Mouse (Mus musculus) heart, postnatal 25 days (tissue): Measurements from ENCODE around the gene C1qb. TPM values are rescaled to one million over a fixed set of nuclear protein-coding genes. Genes with fewer than 3 reads are reported as not detected.

Experiments used
- DNase-seq: peaks from one replicate; pipeline ENCODE4 v3.0.0; 2022; ENCODE audit warnings: low spot score
- intact Hi-C: fragments of 180-260 bp; cut with DNase I; formaldehyde crosslinking; loops from one replicate; pipeline ENCODE4 v1.15.1; 2025
- total RNA-seq, 2 experiments: library from RNA; stranded (reverse); gene quantifications; 2 replicates each; pipeline ENCODE4 v1.2.3; 2021

Gene C1qb
- total RNA-seq, 2 experiments from 2014 or later = 47.0 to 48.4 TPM

GRCm38 (mm10) chr4:136855081-136855480, 30.9 kb downstream of the C1qb start:
- no peak for DNase-seq
- intact Hi-C loops = no loop called here

- intact Hi-C loops = no loop called here
- DNase-seq = no peak
Measured at GRCm38 (mm10) chr4:136852989-136853388, 33.0 kb downstream of the C1qb start.

- DNase-seq = no peak
- intact Hi-C loops = no loop called here
Measured at GRCm38 (mm10) chr4:136852119-136852518, 33.9 kb downstream of the C1qb start.

- no peak for DNase-seq
- intact Hi-C loops = no loop called here
Measured at GRCm38 (mm10) chr4:136848565-136848964, 37.4 kb downstream of the C1qb start.

GRCm38 (mm10) chr4:136847166-136847565, 38.8 kb downstream of the C1qb start:
- intact Hi-C loops = no loop called here
- DNase-seq = no peak

GRCm38 (mm10) chr4:136842802-136843201, 43.2 kb downstream of the C1qb start:
- no peak for DNase-seq
- intact Hi-C loops = loop anchor here (5.0 kb wide), 2 partner anchors 101 to 146 kb away; no protein-coding TSS in a partner anchor

GRCm38 (mm10) chr4:136842033-136842432, 44.0 kb downstream of the C1qb start:
- intact Hi-C loops = loop anchor here (5.0 kb wide), 2 partner anchors 100 to 145 kb away; no protein-coding TSS in a partner anchor
- DNase-seq = no peak

- intact Hi-C loops = loop anchor here (1.0 to 5.0 kb wide), 3 partner anchors 99 to 163 kb away; no protein-coding TSS in a partner anchor
- peak; percentile 24 for DNase-seq
Measured at GRCm38 (mm10) chr4:136841056-136841455, 44.9 kb downstream of the C1qb start.

GRCm38 (mm10) chr4:136838462-136838861, 47.5 kb downstream of the C1qb start:
- DNase-seq = no peak
- intact Hi-C loops = no loop called here

- intact Hi-C loops = no loop called here
- DNase-seq = no peak
Measured at GRCm38 (mm10) chr4:136838026-136838425, 48.0 kb downstream of the C1qb start.

- DNase-seq = no peak
- intact Hi-C loops = no loop called here
Measured at GRCm38 (mm10) chr4:136836387-136836931, 49.5 kb downstream of the C1qb start.

- intact Hi-C loops = no loop called here
- peak; percentile 33 for DNase-seq
Measured at GRCm38 (mm10) chr4:136835621-136836386, 50.2 kb downstream of the C1qb start, which contains the start of gene Ephb2. Gene Ephb2 (minus strand): TSS chr4:136835988.

- DNase-seq = no peak
- intact Hi-C loops = no loop called here
Measured at GRCm38 (mm10) chr4:136834815-136835620, 51.0 kb downstream of the C1qb start.

- DNase-seq = no peak
- intact Hi-C loops = no loop called here
Measured at GRCm38 (mm10) chr4:136834439-136834814, 51.6 kb downstream of the C1qb start.

- DNase-seq = no peak
- intact Hi-C loops = no loop called here
Measured at GRCm38 (mm10) chr4:136833619-136834351, 52.2 kb downstream of the C1qb start.

- DNase-seq = no peak
- intact Hi-C loops = no loop called here
Measured at GRCm38 (mm10) chr4:136832559-136833232, 53.3 kb downstream of the C1qb start.

GRCm38 (mm10) chr4:136830272-136830823, 55.6 kb downstream of the C1qb start:
- intact Hi-C loops = no loop called here

More at GRCm38 (mm10) chr4:136830272-136830823, 55.6 kb downstream of the C1qb start:
- DNase-seq = no peak
